Mouse (Mus musculus) right cerebral cortex, postnatal 10 days (tissue): ENCODE data around the gene Aym1.
"Not testable (repeated sequence)": the region's sequence is repeated elsewhere in the genome, so short reads cannot be mapped to it uniquely, and the experiment has no call there.

Experiments used
- DNase-seq, 2 experiments: peaks; one replicate each; pipeline ENCODE4 v3.0.0; 2021; ENCODE audit warnings: low spot score in 2 of 2

Aym1 gene

GRCm38 (mm10) chr5:113357186-113357585 lies at the start of gene Aym1:
Gene Aym1 (plus strand): TSS chr5:113357294.
- DNase-seq, result no peak

GRCm38 (mm10) chr5:113309491-113310376 lies 47.4 kb upstream of the Aym1 start:
- peak in 1 of 2 experiments; percentile 47 for DNase-seq

- peak; percentile 89 to 93 for DNase-seq
Measured at GRCm38 (mm10) chr5:113310377-113311003, 46.6 kb upstream of the Aym1 start, which contains the start of gene Sgsm1. Gene Sgsm1 (minus strand): TSS chr5:113310786.

- peak; percentile 92 to 95 for DNase-seq
Measured at GRCm38 (mm10) chr5:113313998-113314397, 43.1 kb upstream of the Aym1 start.

GRCm38 (mm10) chr5:113323784-113324638 lies 33.1 kb upstream of the Aym1 start:
- DNase-seq, result no peak

GRCm38 (mm10) chr5:113329463-113329862 lies 27.6 kb upstream of the Aym1 start:
- DNase-seq, result no peak

- DNase-seq, result no peak
Measured at GRCm38 (mm10) chr5:113330202-113330601, 26.9 kb upstream of the Aym1 start.

- no peak for DNase-seq
Measured at GRCm38 (mm10) chr5:113332239-113332638, 24.9 kb upstream of the Aym1 start.

- no peak for DNase-seq
Measured at GRCm38 (mm10) chr5:113332899-113333298, 24.2 kb upstream of the Aym1 start.

GRCm38 (mm10) chr5:113334621-113335530 lies 22.2 kb upstream of the Aym1 start:
- no peak for DNase-seq

GRCm38 (mm10) chr5:113335732-113336131 lies 21.4 kb upstream of the Aym1 start:
- DNase-seq, result no peak

GRCm38 (mm10) chr5:113336281-113336680 lies 20.8 kb upstream of the Aym1 start:
- DNase-seq, result no peak

GRCm38 (mm10) chr5:113344635-113345386 lies 12.3 kb upstream of the Aym1 start:
- no peak for DNase-seq

GRCm38 (mm10) chr5:113345781-113346180 lies 11.3 kb upstream of the Aym1 start:
- no peak for DNase-seq

- DNase-seq, result not testable (repeated sequence)
Measured at GRCm38 (mm10) chr5:113346651-113347050, 10.4 kb upstream of the Aym1 start.

- DNase-seq, result no peak
Measured at GRCm38 (mm10) chr5:113347593-113347992, 9.5 kb upstream of the Aym1 start.

GRCm38 (mm10) chr5:113348597-113348996 lies 8.5 kb upstream of the Aym1 start:
- DNase-seq, result no peak

GRCm38 (mm10) chr5:113349226-113349625 lies 7.9 kb upstream of the Aym1 start:
- DNase-seq, result no peak

GRCm38 (mm10) chr5:113349810-113350209 lies 7.3 kb upstream of the Aym1 start:
- DNase-seq, result peak; percentile 51 to 53

GRCm38 (mm10) chr5:113351768-113352167 lies 5.3 kb upstream of the Aym1 start:
- DNase-seq, result peak; percentile 70 to 82
